Mouse (Mus musculus): ENCODE results near the gene Fbxl18. TPM values are rescaled to one million over a fixed set of nuclear protein-coding genes. Genes with fewer than 3 reads are reported as not detected.
"Not testable (repeated sequence)": the region's sequence is repeated elsewhere in the genome, so short reads cannot be mapped to it uniquely, and the experiment has no call there.

Fbxl18 gene
- polyA plus RNA-seq, 1 experiment from 2014 or later: 5.8 TPM

GRCm38 (mm10) chr5:142896192-142896591, 971 bp upstream of the Fbxl18 start:
- Histone ChIP-seq H3K27me3 (replicated peaks) (no peaks in the 10 kb centered on the region), H3K4me3 (peak overlapping the region; percentile 83), H3K4me2 (peak overlapping the region; percentile 96), H3K36me3 (peaks cover 24% of the 10 kb centered on the region), H3K4me1 (peaks cover 38% of the 10 kb centered on the region), H3K27ac (peak overlapping the region; percentile 79), H3K9ac (no peak overlapping the region; the same call in 1 of the 2 replicates), H3K9me3 (replicated peaks) (no peaks in the 10 kb centered on the region)
- ATAC-seq: no peak
- WGBS (ENCODE audit: insufficient replicate concordance): 63% methylated on average over 10 of the region's 10 CpGs

- ATAC-seq: no peak
- no peak overlapping the region for H3K9ac ChIP-seq
- WGBS (ENCODE audit: insufficient replicate concordance): 78% methylated on average over 6 of the region's 6 CpGs
These were observed 3.8 kb downstream of the Fbxl18 start for GRCm38 (mm10) chr5:142891396-142891795.

GRCm38 (mm10) chr5:142887533-142887932, 7.7 kb downstream of the Fbxl18 start:
- WGBS (ENCODE audit: insufficient replicate concordance): 75% methylated on average over 3 of the region's 3 CpGs
- H3K9me3 ChIP-seq (replicated peaks); H3K4me1 ChIP-seq; H3K9ac ChIP-seq; H3K27ac ChIP-seq; H3K27me3 ChIP-seq (replicated peaks); H3K4me3 ChIP-seq; H3K4me2 ChIP-seq; ATAC-seq: not testable (repeated sequence)
- peaks cover 44% of the 10 kb centered on the region for H3K36me3 ChIP-seq

More at GRCm38 (mm10) chr5:142891396-142891795, 3.8 kb downstream of the Fbxl18 start:
- no peaks in the 10 kb centered on the region for H3K27me3 ChIP-seq (replicated peaks)
- no peak overlapping the region for H3K4me3 ChIP-seq
- H3K4me1 ChIP-seq: peaks cover 25% of the 10 kb centered on the region
- no peak overlapping the region for H3K27ac ChIP-seq
- no peaks in the 10 kb centered on the region for H3K9me3 ChIP-seq (replicated peaks)
- no peak overlapping the region for H3K4me2 ChIP-seq
- H3K36me3 ChIP-seq: peaks cover 15% of the 10 kb centered on the region

DNA sequence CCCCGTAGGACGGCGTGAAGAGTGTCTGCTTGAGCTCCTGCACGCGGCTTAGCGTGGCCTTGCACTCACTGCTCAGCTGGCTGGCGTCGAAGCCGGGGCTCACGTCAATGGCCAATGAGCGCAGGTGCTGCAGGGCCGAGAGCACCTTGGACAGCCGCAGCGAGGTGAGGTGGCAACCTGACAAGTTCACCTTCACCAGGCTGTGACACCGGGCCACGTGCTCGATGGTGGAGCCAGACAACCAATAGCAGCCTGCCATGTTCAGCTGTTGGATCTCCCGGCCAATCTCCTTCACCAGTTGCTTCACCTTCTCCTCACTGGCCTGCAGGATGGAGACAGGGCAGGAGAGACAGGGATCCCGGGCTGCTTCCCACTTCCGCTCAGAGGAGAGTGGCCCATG, 8.5 kb downstream of the Fbxl18 start:
- Histone ChIP-seq H3K4me3 (no peak overlapping the region), H3K27me3 (replicated peaks) (no peaks in the 10 kb centered on the region), H3K36me3 (peaks cover 44% of the 10 kb centered on the region), H3K27ac (no peak overlapping the region), H3K4me1 (peaks cover 4% of the 10 kb centered on the region), H3K4me2 (no peak overlapping the region), H3K9me3 (replicated peaks) (no peaks in the 10 kb centered on the region), H3K9ac (no peak overlapping the region)
- ATAC-seq: no peak
- WGBS (ENCODE audit: insufficient replicate concordance): 87% methylated on average over 20 of the region's 20 CpGs

DNA sequence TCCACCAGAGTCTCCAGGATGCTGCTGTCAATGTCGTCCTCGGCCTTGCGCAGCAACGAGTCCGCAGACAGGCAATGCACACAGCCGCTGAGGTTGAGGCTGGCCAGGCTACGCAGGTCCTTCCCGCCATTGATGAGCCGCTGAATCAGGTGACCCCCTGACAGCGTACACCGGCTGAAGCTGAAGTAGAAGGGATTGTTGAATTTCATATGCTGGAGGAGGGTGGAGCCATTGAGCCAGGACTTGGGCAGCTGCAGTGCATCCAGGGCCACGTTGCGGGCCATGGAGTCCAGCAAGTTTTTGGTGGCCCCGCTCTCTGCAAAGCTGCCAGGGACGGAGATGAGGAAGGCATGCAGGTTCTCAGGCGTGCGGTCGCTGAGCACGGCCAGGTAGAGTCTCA, 9.0 kb downstream of the Fbxl18 start:
- H3K4me3 ChIP-seq: no peak overlapping the region
- no peak overlapping the region; the same call in 1 of the 2 replicates for H3K9ac ChIP-seq
- H3K36me3 ChIP-seq: peaks cover 44% of the 10 kb centered on the region
- ATAC-seq: no peak
- no peaks in the 10 kb centered on the region for H3K9me3 ChIP-seq (replicated peaks)
- no peak overlapping the region for H3K4me2 ChIP-seq
- peaks cover 10% of the 10 kb centered on the region for H3K4me1 ChIP-seq
- no peaks in the 10 kb centered on the region for H3K27me3 ChIP-seq (replicated peaks)
- WGBS (ENCODE audit: insufficient replicate concordance): 89% methylated on average over 19 of the region's 19 CpGs
- H3K27ac ChIP-seq: no peak overlapping the region

- H3K36me3 ChIP-seq: peaks cover 50% of the 10 kb centered on the region
- H3K27ac ChIP-seq: no peak overlapping the region
- 78% methylated on average over 11 of the region's 11 CpGs for whole genome bisulfite sequencing (ENCODE audit: insufficient replicate concordance)
These were observed 12.8 kb downstream of the Fbxl18 start for GRCm38 (mm10) chr5:142882471-142882870.

DNA sequence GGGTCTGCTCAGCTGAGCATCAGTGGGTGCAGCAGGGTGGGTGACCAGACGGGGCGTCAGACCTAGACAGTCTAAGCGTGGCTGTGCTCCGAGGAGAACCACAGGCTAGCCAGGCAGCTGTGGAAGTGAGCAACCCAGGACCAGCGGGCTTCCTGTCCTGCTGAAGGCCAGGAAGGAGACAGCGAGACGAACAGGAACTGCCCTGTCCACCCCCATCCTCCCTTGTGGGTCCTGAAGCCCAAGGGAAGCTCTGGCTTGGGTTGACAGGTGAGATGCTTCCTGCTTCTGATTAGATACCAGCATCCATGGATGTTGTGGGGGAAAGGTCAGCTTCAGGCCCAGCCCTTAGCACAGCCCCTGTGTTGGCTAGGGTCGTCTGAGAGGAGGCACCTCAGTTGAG, 13.3 kb downstream of the Fbxl18 start:
- Histone ChIP-seq H3K4me3 (no peak overlapping the region), H3K27ac (0 out of 2 replicates have a peak overlapping the region, but pooled peaks have one; percentile 47), H3K9me3 (replicated peaks) (no peaks in the 10 kb centered on the region), H3K9ac (no peak overlapping the region), H3K27me3 (replicated peaks) (no peaks in the 10 kb centered on the region), H3K4me1 (peaks cover 40% of the 10 kb centered on the region), H3K36me3 (peaks cover 49% of the 10 kb centered on the region), H3K4me2 (no peak overlapping the region)
- WGBS (ENCODE audit: insufficient replicate concordance): 46% methylated on average over 8 of the region's 8 CpGs
- no peak for ATAC-seq

More at GRCm38 (mm10) chr5:142882471-142882870, 12.8 kb downstream of the Fbxl18 start:
- no peaks in the 10 kb centered on the region for H3K9me3 ChIP-seq (replicated peaks)
- no peak overlapping the region for H3K4me2 ChIP-seq
- no peaks in the 10 kb centered on the region for H3K27me3 ChIP-seq (replicated peaks)
- no peak overlapping the region for H3K4me3 ChIP-seq
- H3K4me1 ChIP-seq: peaks cover 35% of the 10 kb centered on the region
- ATAC-seq: no peak
- no peak overlapping the region for H3K9ac ChIP-seq

GRCm38 (mm10) chr5:142880806-142881516, 14.3 kb downstream of the Fbxl18 start:
- Histone ChIP-seq H3K27me3 (replicated peaks) (no peaks in the 10 kb centered on the region), H3K27ac (peak overlapping the region; percentile 13; the same call in 1 of the 2 replicates), H3K36me3 (peaks cover 49% of the 10 kb centered on the region), H3K4me3 (no peak overlapping the region), H3K4me2 (no peak overlapping the region), H3K4me1 (peaks cover 40% of the 10 kb centered on the region), H3K9ac (no peak overlapping the region), H3K9me3 (replicated peaks) (no peaks in the 10 kb centered on the region)
- 35% methylated on average over 13 of the region's 13 CpGs for WGBS (ENCODE audit: insufficient replicate concordance)
- ATAC-seq: no peak

GRCm38 (mm10) chr5:142880246-142880645, 15.0 kb downstream of the Fbxl18 start:
- no peak overlapping the region for H3K27ac ChIP-seq
- WGBS (ENCODE audit: insufficient replicate concordance): 74% methylated on average over 6 of the region's 6 CpGs
- H3K36me3 ChIP-seq: peaks cover 49% of the 10 kb centered on the region
- H3K27me3 ChIP-seq (replicated peaks): no peaks in the 10 kb centered on the region
- 0 out of 2 replicates have a peak overlapping the region, but pooled peaks have one; percentile 2 for H3K9ac ChIP-seq
- H3K4me1 ChIP-seq: peaks cover 40% of the 10 kb centered on the region
- H3K9me3 ChIP-seq (replicated peaks): no peaks in the 10 kb centered on the region
- no peak for ATAC-seq
- no peak overlapping the region for H3K4me3 ChIP-seq
- H3K4me2 ChIP-seq: no peak overlapping the region

- peak; percentile 84 for ATAC-seq
- Histone ChIP-seq H3K4me3 (no peak overlapping the region), H3K9ac (0 out of 2 replicates have a peak overlapping the region, but pooled peaks have one; percentile 2), H3K36me3 (peaks cover 49% of the 10 kb centered on the region), H3K4me2 (no peak overlapping the region), H3K27me3 (replicated peaks) (no peaks in the 10 kb centered on the region), H3K9me3 (replicated peaks) (no peaks in the 10 kb centered on the region), H3K27ac (no peak overlapping the region), H3K4me1 (peaks cover 40% of the 10 kb centered on the region)
- 57% methylated on average over 8 of the region's 8 CpGs for WGBS (ENCODE audit: insufficient replicate concordance)
These were observed 15.7 kb downstream of the Fbxl18 start for GRCm38 (mm10) chr5:142879318-142880175.

- Histone ChIP-seq H3K27me3 (replicated peaks) (no peaks in the 10 kb centered on the region), H3K36me3 (peaks cover 47% of the 10 kb centered on the region), H3K4me1 (peaks cover 40% of the 10 kb centered on the region), H3K4me3 (no peak overlapping the region), H3K9me3 (replicated peaks) (no peaks in the 10 kb centered on the region), H3K4me2 (no peak overlapping the region), H3K9ac (no peak overlapping the region), H3K27ac (no peak overlapping the region)
- ATAC-seq: no peak
- 81% methylated on average over 15 of the region's 15 CpGs for WGBS (ENCODE audit: insufficient replicate concordance)
These were observed 16.7 kb downstream of the Fbxl18 start for GRCm38 (mm10) chr5:142878570-142878969.
